Mouse (Mus musculus): ENCODE measurements around the gene March4. TPM values are rescaled to one million over a fixed set of nuclear protein-coding genes. Genes with fewer than 3 reads are reported as not detected.

Gene March4
- polyA plus RNA-seq, 1 experiment, result 0.07 TPM

GRCm38 (mm10) chr1:72411108-72411507, 125.6 kb downstream of the March4 start:
- H3K4me1 ChIP-seq, result no peaks in the 10 kb centered on the region
- no peaks in the 10 kb centered on the region for H3K36me3 ChIP-seq (replicated peaks; ENCODE audit: low read length)
- H3K4me3 ChIP-seq (replicated peaks), result no peak overlapping the region
- TF ChIP-seq FLI1 (IDR thresholded peaks at IDR 0.05; ENCODE audit: low read length), result no peak
- TF ChIP-seq GATA1 (IDR thresholded peaks at IDR 0.05; ENCODE audit: borderline replicate concordance, low read length), result no peak
- no peaks in the 10 kb centered on the region for H3K27me3 ChIP-seq (replicated peaks)
- no peaks in the 10 kb centered on the region for H3K9me3 ChIP-seq

GRCm38 (mm10) chr1:72409936-72410335, 126.8 kb downstream of the March4 start:
- no peak for TF ChIP-seq FLI1 (IDR thresholded peaks at IDR 0.05; ENCODE audit: low read length)
- no peak for TF ChIP-seq GATA1 (IDR thresholded peaks at IDR 0.05; ENCODE audit: borderline replicate concordance, low read length)
- Histone ChIP-seq H3K4me3 (replicated peaks) (no peak overlapping the region), H3K36me3 (replicated peaks; ENCODE audit: low read length) (no peaks in the 10 kb centered on the region), H3K27me3 (replicated peaks) (no peaks in the 10 kb centered on the region), H3K9me3 (no peaks in the 10 kb centered on the region), H3K4me1 (no peaks in the 10 kb centered on the region)

GRCm38 (mm10) chr1:72406505-72407079, 130.1 kb downstream of the March4 start:
- H3K9me3 ChIP-seq, result no peaks in the 10 kb centered on the region
- H3K36me3 ChIP-seq (replicated peaks; ENCODE audit: low read length), result no peaks in the 10 kb centered on the region
- no peaks in the 10 kb centered on the region for H3K27me3 ChIP-seq (replicated peaks)
- H3K4me3 ChIP-seq (replicated peaks), result no peak overlapping the region
- TF ChIP-seq GATA1 (IDR thresholded peaks at IDR 0.05; ENCODE audit: borderline replicate concordance, low read length) (no peak), FLI1 (IDR thresholded peaks at IDR 0.05; ENCODE audit: low read length) (no peak)
- H3K4me1 ChIP-seq, result no peaks in the 10 kb centered on the region

- H3K4me1 ChIP-seq, result no peaks in the 10 kb centered on the region
- no peaks in the 10 kb centered on the region for H3K36me3 ChIP-seq (replicated peaks; ENCODE audit: low read length)
- no peaks in the 10 kb centered on the region for H3K9me3 ChIP-seq
- H3K4me3 ChIP-seq (replicated peaks), result no peak overlapping the region
- H3K27me3 ChIP-seq (replicated peaks), result peaks cover 2% of the 10 kb centered on the region
- TF ChIP-seq FLI1 (IDR thresholded peaks at IDR 0.05; ENCODE audit: low read length) (no peak), GATA1 (IDR thresholded peaks at IDR 0.05; ENCODE audit: borderline replicate concordance, low read length) (no peak)
Observed at GRCm38 (mm10) chr1:72401331-72402069, 135.2 kb downstream of the March4 start.

- no peaks in the 10 kb centered on the region for H3K4me1 ChIP-seq
- peaks cover 2% of the 10 kb centered on the region for H3K36me3 ChIP-seq (replicated peaks; ENCODE audit: low read length)
- peaks cover 2% of the 10 kb centered on the region for H3K27me3 ChIP-seq (replicated peaks)
- H3K4me3 ChIP-seq (replicated peaks), result no peak overlapping the region
- TF ChIP-seq FLI1 (IDR thresholded peaks at IDR 0.05; ENCODE audit: low read length) (no peak), GATA1 (IDR thresholded peaks at IDR 0.05; ENCODE audit: borderline replicate concordance, low read length) (no peak)
- H3K9me3 ChIP-seq, result no peaks in the 10 kb centered on the region
Observed at GRCm38 (mm10) chr1:72400616-72401015, 136.1 kb downstream of the March4 start.

GRCm38 (mm10) chr1:72399720-72400401, 136.9 kb downstream of the March4 start:
- Histone ChIP-seq H3K27me3 (replicated peaks) (peaks cover 2% of the 10 kb centered on the region), H3K4me3 (replicated peaks) (no peak overlapping the region), H3K36me3 (replicated peaks; ENCODE audit: low read length) (peaks cover 5% of the 10 kb centered on the region), H3K4me1 (no peaks in the 10 kb centered on the region), H3K9me3 (no peaks in the 10 kb centered on the region)
- TF ChIP-seq GATA1 (IDR thresholded peaks at IDR 0.05; ENCODE audit: borderline replicate concordance, low read length) (no peak), FLI1 (IDR thresholded peaks at IDR 0.05; ENCODE audit: low read length) (no peak)

GRCm38 (mm10) chr1:72390420-72390819, 146.3 kb downstream of the March4 start:
- no peaks in the 10 kb centered on the region for H3K4me1 ChIP-seq

GRCm38 (mm10) chr1:72383651-72384050, 153.1 kb downstream of the March4 start:
- TF ChIP-seq FLI1 (IDR thresholded peaks at IDR 0.05; ENCODE audit: low read length) (no peak), GATA1 (IDR thresholded peaks at IDR 0.05; ENCODE audit: borderline replicate concordance, low read length) (no peak)
- Histone ChIP-seq H3K27me3 (replicated peaks) (no peaks in the 10 kb centered on the region), H3K36me3 (replicated peaks; ENCODE audit: low read length) (no peaks in the 10 kb centered on the region), H3K4me3 (replicated peaks) (no peak overlapping the region), H3K9me3 (peaks cover 8% of the 10 kb centered on the region), H3K4me1 (no peaks in the 10 kb centered on the region)

More at GRCm38 (mm10) chr1:72390420-72390819, 146.3 kb downstream of the March4 start:
- no peaks in the 10 kb centered on the region for H3K9me3 ChIP-seq
- TF ChIP-seq GATA1 (IDR thresholded peaks at IDR 0.05; ENCODE audit: borderline replicate concordance, low read length), result no peak
- TF ChIP-seq FLI1 (IDR thresholded peaks at IDR 0.05; ENCODE audit: low read length), result no peak
- H3K27me3 ChIP-seq (replicated peaks), result no peaks in the 10 kb centered on the region
- H3K4me3 ChIP-seq (replicated peaks), result no peak overlapping the region
- H3K36me3 ChIP-seq (replicated peaks; ENCODE audit: low read length), result peaks cover under 1% of the 10 kb centered on the region

- no peaks in the 10 kb centered on the region for H3K4me1 ChIP-seq
- no peak overlapping the region for H3K4me3 ChIP-seq (replicated peaks)
- TF ChIP-seq FLI1 (IDR thresholded peaks at IDR 0.05; ENCODE audit: low read length) (no peak), GATA1 (IDR thresholded peaks at IDR 0.05; ENCODE audit: borderline replicate concordance, low read length) (no peak)
- no peaks in the 10 kb centered on the region for H3K36me3 ChIP-seq (replicated peaks; ENCODE audit: low read length)
- H3K27me3 ChIP-seq (replicated peaks), result no peaks in the 10 kb centered on the region
- H3K9me3 ChIP-seq, result peaks cover 8% of the 10 kb centered on the region
Observed at GRCm38 (mm10) chr1:72383056-72383455, 153.7 kb downstream of the March4 start.

- peaks cover 1% of the 10 kb centered on the region for H3K4me1 ChIP-seq
- no peak overlapping the region for H3K4me3 ChIP-seq (replicated peaks)
- TF ChIP-seq FLI1 (IDR thresholded peaks at IDR 0.05; ENCODE audit: low read length) (no peak), GATA1 (IDR thresholded peaks at IDR 0.05; ENCODE audit: borderline replicate concordance, low read length) (no peak)
- H3K27me3 ChIP-seq (replicated peaks), result no peaks in the 10 kb centered on the region
- H3K36me3 ChIP-seq (replicated peaks; ENCODE audit: low read length), result no peaks in the 10 kb centered on the region
- peaks cover 8% of the 10 kb centered on the region for H3K9me3 ChIP-seq
Observed at GRCm38 (mm10) chr1:72380544-72380943, 156.2 kb downstream of the March4 start.
